Mouse (Mus musculus): ENCODE measurements around the gene Tbl3.
"Not testable (repeated sequence)": the region's sequence is repeated elsewhere in the genome, so short reads cannot be mapped to it uniquely, and the experiment has no call there.

DNA sequence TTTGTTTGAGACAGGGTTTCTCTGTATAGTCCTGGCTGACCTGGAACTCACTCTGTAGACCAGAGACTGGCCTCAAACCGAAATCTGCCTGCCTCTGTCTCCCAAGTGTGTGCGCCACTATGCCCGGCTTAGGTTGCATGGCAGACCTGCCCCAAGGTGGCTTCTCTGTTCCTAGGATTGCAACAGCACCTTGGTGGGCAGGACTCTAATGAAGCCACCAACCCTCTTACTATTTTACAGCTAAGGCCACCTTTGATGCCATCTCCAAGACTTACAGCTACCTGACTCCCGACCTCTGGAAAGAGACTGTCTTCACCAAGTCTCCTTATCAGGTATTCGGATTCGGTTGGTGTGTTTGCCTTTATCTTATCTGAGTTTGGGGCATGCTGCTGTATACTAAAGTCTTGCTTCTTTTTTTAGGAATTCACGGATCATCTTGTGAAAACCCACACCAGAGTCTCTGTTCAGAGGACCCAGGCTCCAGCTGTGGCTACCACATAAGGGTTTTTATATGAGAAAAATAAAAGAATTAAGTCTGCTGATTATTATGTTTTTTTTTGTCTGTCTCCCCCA lies 14.0 kb upstream of the Tbl3 start:
- TF ChIP-seq CTCF, EP300 (IDR thresholded peaks at IDR 0.05): not testable (repeated sequence)

All from lung, postnatal 0 days (tissue).